Mouse (Mus musculus) thymus, adult 2 months (tissue): Measurements from ENCODE around the gene 2810004N23Rik. TPM values are rescaled to one million over a fixed set of nuclear protein-coding genes. Genes with fewer than 3 reads are reported as not detected.

ENCODE experiments used
- DNase-seq: peaks from one replicate; pipeline ENCODE4 v3.0.0; 2021
- H3K27ac ChIP-seq: fragments of 200-500 bp; 2 replicates; pipeline ENCODE4 v1.5.1; 2012; ENCODE audit warnings: low read length, control low read depth; ENCODE audit not compliant: control insufficient read depth, insufficient read depth
- H3K27me3 ChIP-seq: fragments of 200-500 bp; 2 replicates; pipeline ENCODE4 v1.6.1; 2012; ENCODE audit warnings: mild to moderate bottlenecking, low read length, moderate library complexity, mixed read lengths; ENCODE audit not compliant: control insufficient read depth, insufficient read depth
- H3K36me3 ChIP-seq: fragments of 200-500 bp; 2 replicates; pipeline ENCODE4 v1.6.1; 2012; ENCODE audit warnings: mild to moderate bottlenecking, low read length, moderate library complexity; ENCODE audit not compliant: control insufficient read depth, insufficient read depth
- H3K4me1 ChIP-seq: fragments of 200-500 bp; replicated peaks from 2 replicates; pipeline ENCODE4 v1.6.1; 2012; ENCODE audit warnings: low read length; ENCODE audit not compliant: control insufficient read depth, insufficient read depth
- H3K4me3 ChIP-seq: fragments of 200-500 bp; 2 replicates; pipeline ENCODE4 v1.5.1; 2012; ENCODE audit warnings: mild to moderate bottlenecking, low read length, control low read depth, moderate library complexity; ENCODE audit not compliant: control insufficient read depth, insufficient read depth
- CTCF ChIP-seq: fragments of 200-500 bp; IDR thresholded peaks from 2 replicates; pipeline ENCODE4 v1.5.1; 2012; ENCODE audit warnings: mild to moderate bottlenecking, control low read depth, low read length, moderate library complexity, borderline replicate concordance; ENCODE audit not compliant: control insufficient read depth, poor library complexity, insufficient read depth; ENCODE audit errors: extremely low read depth
- POLR2A ChIP-seq: fragments of 200-500 bp; IDR thresholded peaks from 2 replicates; pipeline ENCODE4 v1.6.1; 2012; ENCODE audit warnings: mild to moderate bottlenecking, low read length, control low read depth, moderate library complexity; ENCODE audit not compliant: control insufficient read depth, poor library complexity, insufficient read depth; ENCODE audit errors: extremely low read depth
- WGBS: fragments of 180-500 bp; shearing (Covaris S2); methylation state at CpG from one replicate; pipeline ENCODE4 v1.1.7; 2018; 5-methylcytosine and 5-hydroxymethylcytosine counted together
- polyA plus RNA-seq: library from polyadenylated mRNA; depleted of rRNA; stranded (reverse); fragments of >200 nt; gene quantifications from 2 replicates; pipeline ENCODE4 v1.2.3, GENCODE M21; 2012

2810004N23Rik gene
- polyA plus RNA-seq, 1 experiment: 18.7 TPM

DNA sequence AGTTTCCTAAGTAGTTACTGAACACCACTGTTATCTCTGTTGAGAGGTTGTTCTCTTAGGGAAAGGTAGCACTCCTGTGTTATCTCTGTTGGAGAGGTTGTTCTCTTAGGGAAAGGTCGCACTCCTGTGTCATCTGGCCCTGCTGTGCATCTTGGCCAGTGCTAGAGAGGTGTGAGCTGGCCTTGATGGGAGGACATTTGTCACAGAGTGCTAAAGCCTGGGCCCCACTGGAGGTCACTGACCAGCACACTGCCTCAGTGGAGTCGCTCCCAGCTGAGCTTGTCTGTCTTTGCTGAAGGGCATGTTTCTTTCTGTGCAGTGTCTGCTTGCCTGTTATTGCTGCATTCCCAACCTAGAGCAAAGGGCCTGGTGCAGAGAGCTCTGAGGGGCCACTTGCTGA is 4.2 kb upstream of the 2810004N23Rik start:
- TF ChIP-seq POLR2A: no peak
- TF ChIP-seq CTCF: no peak
- WGBS: 95% methylated on average over 2 of the region's 2 CpGs
- Histone ChIP-seq H3K36me3 (peaks cover 12% of the 10 kb centered on the region), H3K27ac (no peak overlapping the region), H3K4me1 (peaks cover 8% of the 10 kb centered on the region), H3K27me3 (no peaks in the 10 kb centered on the region), H3K4me3 (no peak overlapping the region)
- DNase-seq: no peak

DNA sequence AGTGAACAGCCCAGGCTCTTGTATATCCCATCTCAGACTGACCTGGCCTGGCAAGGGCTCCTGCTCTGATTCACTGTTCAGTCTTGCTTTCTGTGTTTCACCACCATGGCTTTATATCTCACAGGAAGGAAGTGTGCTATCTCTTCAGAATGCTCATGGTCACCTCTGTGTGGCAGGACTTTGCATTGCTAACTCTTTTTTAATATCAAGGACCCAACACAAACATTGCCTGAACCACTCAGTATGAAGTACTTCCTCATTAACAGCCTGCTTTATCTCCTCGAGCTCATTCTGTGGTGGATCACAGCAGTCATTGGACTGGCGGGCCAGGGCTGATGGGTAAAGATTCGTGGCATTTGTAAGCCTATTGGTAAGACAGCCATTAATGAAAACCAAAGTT is 3.7 kb upstream of the 2810004N23Rik start:
- peaks cover 7% of the 10 kb centered on the region for H3K36me3 ChIP-seq
- TF ChIP-seq CTCF (no peak), POLR2A (no peak)
- no peak for DNase-seq
- H3K27ac ChIP-seq: no peak overlapping the region
- no peaks in the 10 kb centered on the region for H3K27me3 ChIP-seq
- 47% methylated on average over 3 of the region's 3 CpGs for WGBS
- H3K4me3 ChIP-seq: no peak overlapping the region
- H3K4me1 ChIP-seq: peaks cover 8% of the 10 kb centered on the region

DNA sequence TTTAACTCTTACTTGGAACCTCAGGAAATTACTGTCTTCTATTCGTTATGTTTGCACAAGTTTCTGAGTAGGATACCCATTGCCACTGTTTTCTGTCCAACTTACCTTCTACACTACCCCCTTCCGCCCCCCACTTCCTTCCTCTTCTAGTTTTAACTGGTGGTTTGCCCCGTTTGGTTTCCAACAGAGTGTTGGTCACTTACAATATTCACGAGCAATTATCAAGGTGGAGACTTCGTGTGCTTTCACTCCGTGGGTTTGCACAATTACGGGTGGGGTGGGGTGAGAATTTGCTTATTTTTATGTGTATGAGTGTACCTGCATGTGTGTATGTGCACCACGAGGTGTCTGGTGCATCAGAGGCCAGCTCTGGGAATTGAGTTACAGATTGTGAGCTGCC is 809 bp upstream of the 2810004N23Rik start:
- no peak overlapping the region for H3K27ac ChIP-seq
- DNase-seq: peak; percentile 16
- 1% methylated on average over 8 of the region's 8 CpGs for whole genome bisulfite sequencing
- TF ChIP-seq CTCF (no peak), POLR2A (no peak)
- H3K4me3 ChIP-seq: peak overlapping the region; percentile 20; the same call in 1 of the 2 replicates
- no peaks in the 10 kb centered on the region for H3K36me3 ChIP-seq
- no peaks in the 10 kb centered on the region for H3K27me3 ChIP-seq
- peaks cover 8% of the 10 kb centered on the region for H3K4me1 ChIP-seq

DNA sequence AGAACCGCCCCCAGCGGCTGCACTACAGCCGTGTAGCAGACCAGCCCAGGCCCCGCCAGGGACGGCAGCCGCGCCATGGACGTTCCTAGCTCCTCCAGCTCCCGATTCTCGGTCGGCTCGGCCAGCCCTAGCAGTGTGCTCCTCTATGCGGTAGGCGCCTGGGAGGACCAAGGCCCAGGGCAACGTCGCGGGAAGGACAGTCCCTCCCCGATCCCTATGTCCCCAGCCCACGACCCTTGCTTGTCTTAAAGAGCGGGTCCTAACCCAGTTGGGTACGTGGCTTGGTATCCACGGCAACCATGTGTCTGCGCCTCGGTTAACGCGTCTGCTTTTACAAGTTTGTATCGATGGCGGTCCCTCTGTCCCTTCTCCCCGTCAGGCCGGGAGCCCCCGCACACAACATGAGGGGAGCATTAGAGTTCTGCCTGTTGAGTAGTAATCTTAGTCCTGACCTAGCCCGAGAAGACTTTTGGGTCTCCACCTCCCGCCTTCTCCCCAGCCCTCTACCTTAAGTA is 300 bp upstream of the 2810004N23Rik start:
- no peaks in the 10 kb centered on the region for H3K27me3 ChIP-seq
- WGBS: under 1% methylated on average over 33 of the region's 33 CpGs
- TF ChIP-seq CTCF: no peak
- TF ChIP-seq POLR2A: no peak
- H3K4me1 ChIP-seq: peaks cover 8% of the 10 kb centered on the region
- H3K4me3 ChIP-seq: peak overlapping the region; percentile 96
- peak overlapping the region; percentile 14; the same call in 1 of the 2 replicates for H3K27ac ChIP-seq
- DNase-seq: no peak
- H3K36me3 ChIP-seq: no peaks in the 10 kb centered on the region

DNA sequence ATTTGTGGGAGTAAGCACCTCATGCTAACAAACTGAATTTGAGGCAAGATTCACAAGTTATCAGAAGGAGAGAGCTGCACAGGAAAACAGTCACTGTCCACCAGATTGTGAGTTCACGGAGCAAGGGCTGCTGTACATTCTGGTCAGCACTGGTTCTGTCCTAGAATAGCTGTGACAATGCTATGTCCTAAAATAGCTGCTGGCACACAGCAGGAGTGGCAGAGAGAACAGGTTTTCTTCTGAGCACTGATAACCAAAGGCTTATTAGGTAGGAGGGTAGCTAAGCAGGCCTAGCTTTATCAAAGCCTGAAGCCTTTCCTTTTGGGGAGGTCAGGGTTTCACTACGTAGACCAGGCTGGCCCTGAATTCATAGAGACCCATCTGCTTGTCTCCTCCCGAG is 2.7 kb downstream of the 2810004N23Rik start:
- WGBS: 97% methylated on average over 3 of the region's 3 CpGs
- H3K27me3 ChIP-seq: no peaks in the 10 kb centered on the region
- H3K27ac ChIP-seq: no peak overlapping the region
- peaks cover 5% of the 10 kb centered on the region for H3K4me1 ChIP-seq
- H3K36me3 ChIP-seq: no peaks in the 10 kb centered on the region
- no peak for TF ChIP-seq POLR2A
- no peak for TF ChIP-seq CTCF
- H3K4me3 ChIP-seq: no peak overlapping the region
- DNase-seq: no peak

DNA sequence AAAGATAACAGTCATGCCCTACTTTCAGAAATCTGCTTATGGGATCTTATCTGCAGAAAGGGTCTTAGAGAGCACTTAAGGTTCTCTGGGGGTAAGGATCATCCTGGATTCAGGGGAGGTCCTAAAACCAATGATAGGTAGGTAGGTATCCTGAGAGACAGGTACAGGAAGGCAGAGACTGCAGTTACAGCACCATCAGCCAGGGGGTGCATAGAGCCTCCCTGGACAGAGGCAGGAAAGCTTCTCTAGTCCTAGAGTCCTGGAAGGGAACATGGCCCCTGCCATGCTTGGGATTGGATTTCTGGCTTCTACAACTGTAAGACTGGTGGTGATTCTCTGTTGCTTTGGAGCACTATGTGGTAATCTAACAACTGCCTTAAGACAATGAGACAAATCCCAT is 3.5 kb downstream of the 2810004N23Rik start:
- TF ChIP-seq POLR2A (no peak), CTCF (no peak)
- H3K27ac ChIP-seq: no peak overlapping the region
- H3K36me3 ChIP-seq: no peaks in the 10 kb centered on the region
- no peaks in the 10 kb centered on the region for H3K27me3 ChIP-seq
- peak; percentile 60 for DNase-seq
- peaks cover 3% of the 10 kb centered on the region for H3K4me1 ChIP-seq
- H3K4me3 ChIP-seq: no peak overlapping the region

DNA sequence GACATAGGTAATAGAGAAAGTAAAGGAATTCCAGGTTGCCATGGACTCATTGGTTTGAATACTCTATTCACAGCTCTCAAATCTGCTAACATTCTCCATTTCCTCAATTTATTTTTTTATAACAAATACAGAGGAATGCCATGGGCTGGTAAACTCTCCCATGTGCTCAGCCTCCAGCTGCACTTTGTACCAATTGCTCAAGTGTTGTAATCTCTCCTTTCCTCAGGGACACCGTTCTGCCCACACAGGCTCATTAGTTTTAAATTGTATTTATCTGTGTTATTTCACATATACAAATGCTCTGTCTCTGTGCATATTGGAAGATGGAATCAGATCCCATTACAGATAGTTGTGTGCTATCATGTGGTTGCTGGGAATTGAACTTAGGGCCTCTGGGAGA is 9.4 kb downstream of the 2810004N23Rik start:
- H3K27ac ChIP-seq: no peak overlapping the region
- no peaks in the 10 kb centered on the region for H3K4me1 ChIP-seq
- H3K27me3 ChIP-seq: no peaks in the 10 kb centered on the region
- WGBS: 100% methylated on average over 1 of the region's 1 CpGs
- H3K4me3 ChIP-seq: no peak overlapping the region
- no peak for TF ChIP-seq POLR2A
- no peak for TF ChIP-seq CTCF
- no peak for DNase-seq
- peaks cover 7% of the 10 kb centered on the region; the same call in 1 of the 2 replicates for H3K36me3 ChIP-seq
